Mouse (Mus musculus) kidney, postnatal 36 days (tissue): ENCODE measurements around the gene Zbtb20.
A peak's percentile ranks its signal among the peaks of the same experiment; 100 is the strongest.

Experiments used
- DNase-seq, 2 experiments: peaks; one replicate each; pipeline ENCODE4 v3.0.0; 2021 to 2022; ENCODE audit warnings: mixed read lengths in 2 of 2

Gene Zbtb20

DNA sequence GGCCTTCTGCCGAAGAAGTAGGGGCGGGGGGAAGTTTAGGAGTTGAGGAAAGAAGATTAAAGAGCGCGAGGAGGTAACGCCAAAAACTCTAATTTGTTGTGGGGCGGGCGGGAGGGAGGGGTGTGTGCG lies at the start of gene Zbtb20:
TSS of gene Zbtb20 (plus strand) at position 30 of the 129 bp plus-strand sequence.
- no peak for DNase-seq

DNA sequence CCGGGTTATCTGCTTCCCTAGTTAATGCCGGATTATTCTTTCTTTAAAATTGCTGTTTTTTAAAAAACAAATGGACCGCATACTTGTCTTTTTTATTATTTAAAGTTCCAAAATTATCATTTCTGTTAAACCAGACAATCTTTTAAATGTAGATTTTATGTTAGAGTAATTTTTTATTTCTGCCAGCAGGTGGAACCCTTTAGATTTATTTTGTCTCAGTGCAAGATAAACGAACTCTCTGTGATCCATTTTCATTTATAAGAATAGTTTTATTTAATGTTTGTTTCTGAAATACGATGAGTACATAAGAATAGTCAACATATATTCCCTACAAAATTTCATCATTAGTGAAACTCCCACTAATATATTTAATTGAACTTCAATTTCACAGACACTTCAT lies 39.7 kb upstream of the Zbtb20 start:
- DNase-seq, result peak in 1 of 2 experiments; percentile 14

DNA sequence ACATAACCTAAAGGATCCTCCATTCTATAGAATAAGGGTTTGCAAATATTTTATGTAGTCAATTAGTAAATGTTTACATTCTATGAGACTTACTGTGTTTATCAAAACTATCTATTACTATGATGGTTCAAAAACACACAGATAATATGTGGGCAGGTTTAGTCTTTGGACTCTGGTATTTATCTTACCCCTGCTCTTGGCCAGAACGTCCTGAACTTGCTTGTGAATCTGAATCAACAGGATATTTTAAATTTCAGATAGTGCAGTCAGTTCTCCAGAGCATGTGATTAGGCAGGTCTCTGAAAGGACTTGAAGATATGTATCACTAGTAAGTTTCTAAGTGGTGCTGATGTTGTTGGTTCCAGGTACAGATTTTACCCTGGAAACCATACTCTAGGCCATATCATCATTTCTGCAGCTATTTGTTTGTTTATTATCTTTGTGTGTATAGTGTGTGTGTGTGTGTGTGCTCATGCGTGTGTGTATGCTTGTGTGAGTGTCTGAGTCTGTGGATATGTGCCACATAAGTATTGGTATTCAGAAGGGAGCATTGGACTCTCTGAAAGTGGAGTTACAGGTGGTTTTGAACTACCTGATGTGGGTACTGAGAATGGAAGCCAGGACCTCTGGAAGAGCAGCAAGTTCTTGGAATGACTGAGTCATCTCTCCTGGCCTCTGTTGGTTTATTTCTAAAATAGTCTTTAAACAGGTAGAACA lies 39.1 kb upstream of the Zbtb20 start:
- DNase-seq, result no peak

DNA sequence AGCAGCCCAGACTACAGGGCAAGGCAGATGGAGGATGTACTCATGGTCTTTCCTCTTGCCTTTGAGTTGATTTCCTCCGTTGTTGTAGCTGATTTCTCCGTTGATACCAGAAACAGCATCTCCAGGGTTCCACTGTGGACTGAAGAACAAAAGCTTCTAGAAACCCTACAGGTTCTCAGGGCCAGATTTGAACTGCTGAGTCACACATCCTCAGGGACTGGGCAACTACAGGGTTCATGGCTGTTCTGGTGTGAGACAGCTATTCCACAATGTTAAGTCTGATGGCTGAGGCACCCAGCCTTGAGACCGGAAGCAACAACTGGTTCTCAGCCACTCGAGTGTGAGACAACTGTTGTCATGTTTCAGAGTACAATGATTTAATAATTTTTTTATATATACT lies 37.5 kb upstream of the Zbtb20 start:
- DNase-seq, result no peak

DNA sequence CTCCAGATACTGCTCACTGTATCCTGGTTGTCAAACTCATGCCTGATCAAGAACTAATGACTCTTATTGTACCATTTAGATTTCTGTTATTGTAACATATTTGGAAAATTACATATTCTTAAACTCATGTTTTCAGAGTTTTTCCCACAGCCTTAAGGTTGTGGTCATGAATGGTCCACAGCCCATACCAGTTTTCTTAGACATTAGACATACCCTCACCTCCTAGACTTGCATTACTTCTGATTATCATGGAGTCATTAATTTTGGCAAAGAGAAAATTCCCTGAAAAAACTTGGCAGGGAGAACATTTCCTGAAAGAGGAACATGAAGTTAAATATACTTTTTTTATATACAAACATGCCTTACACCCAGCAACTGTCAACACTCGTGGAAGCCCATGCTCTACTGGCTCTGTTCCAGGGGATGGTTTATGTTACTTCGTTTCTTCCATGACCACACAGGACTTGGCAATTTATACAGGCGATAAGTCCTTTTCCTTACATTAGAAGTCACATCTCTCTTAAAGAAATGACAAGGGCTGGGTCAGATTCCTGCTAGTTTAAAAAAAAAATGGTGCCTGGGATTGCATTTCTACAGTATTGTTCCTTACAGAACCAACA lies 18.0 kb upstream of the Zbtb20 start:
- DNase-seq, result no peak

DNA sequence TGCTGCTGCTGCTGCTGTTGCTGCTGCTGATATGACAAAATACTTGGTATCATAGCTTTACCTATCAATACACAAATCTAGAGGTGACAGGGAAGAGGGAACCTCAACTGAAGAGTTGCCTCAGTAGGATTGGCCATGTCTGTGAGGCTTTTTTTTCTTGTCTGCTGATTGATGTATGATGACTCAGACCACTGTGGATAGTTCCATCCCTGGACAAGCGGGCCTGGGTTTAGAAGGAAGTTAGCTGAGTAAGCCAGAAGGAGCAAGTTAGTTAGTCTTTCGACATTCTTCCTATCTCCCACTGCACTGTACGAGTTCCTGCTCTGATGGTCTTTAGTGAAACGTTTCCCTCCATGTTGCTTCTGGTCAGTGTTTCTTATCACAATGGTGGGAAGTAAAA lies 16.4 kb upstream of the Zbtb20 start:
- no peak for DNase-seq

DNA sequence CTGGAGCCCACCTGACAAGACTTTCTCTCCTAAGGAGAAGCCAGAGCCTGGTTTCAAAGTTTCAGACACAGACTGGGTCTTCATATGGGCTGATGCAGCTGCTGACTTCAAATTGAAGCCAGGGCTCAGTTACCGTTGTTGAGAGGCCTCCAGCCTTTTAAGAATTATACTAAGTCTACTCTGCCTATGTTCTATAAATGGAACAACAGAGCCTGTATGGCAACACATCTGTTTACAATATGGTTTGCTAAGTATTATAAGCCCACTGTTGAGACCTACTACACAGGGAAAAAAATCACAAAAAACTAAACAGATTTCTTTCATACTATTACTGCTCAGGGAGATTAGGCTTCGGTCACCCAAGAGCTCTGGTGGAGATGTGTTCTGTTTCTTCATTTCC lies 12.4 kb upstream of the Zbtb20 start:
- DNase-seq, result no peak

DNA sequence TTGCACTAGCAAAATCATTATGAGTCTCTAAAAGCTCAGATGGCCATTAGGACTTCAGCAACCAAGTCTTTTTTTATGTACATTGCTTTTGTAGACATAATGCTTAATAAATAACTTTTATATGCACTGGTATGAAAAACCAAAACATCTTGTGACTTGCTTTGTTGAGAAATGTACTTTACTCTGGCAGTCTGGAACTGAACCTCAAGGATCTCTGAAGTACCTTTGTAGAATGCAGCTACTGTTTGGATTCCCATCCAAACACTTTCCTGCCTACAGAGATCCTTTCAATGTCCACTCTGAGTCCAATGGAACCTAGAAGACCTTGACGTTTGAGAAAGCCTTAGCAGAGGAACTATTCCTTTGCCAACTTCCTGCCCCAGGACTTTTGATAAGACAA lies 9.6 kb upstream of the Zbtb20 start:
- DNase-seq, result no peak

DNA sequence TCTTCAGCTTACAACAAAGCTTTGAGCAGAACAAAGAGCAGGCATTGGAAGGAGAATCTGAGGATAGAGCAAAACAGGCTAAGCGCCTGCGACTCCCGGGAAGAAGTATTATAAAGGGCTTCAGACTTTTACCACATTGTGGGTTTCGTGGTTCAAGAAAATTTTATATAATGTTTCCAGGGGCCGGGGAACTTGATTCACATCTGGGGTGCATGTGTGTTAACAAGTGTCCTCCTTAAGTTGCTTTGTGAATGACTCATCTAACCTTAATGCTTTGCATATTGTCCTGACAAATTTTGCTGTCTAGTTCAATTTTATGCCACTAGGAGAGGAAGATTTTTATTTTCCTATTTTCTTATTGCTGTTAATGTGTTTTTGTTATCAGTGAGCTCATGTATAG lies 3.6 kb upstream of the Zbtb20 start:
- DNase-seq, result no peak

DNA sequence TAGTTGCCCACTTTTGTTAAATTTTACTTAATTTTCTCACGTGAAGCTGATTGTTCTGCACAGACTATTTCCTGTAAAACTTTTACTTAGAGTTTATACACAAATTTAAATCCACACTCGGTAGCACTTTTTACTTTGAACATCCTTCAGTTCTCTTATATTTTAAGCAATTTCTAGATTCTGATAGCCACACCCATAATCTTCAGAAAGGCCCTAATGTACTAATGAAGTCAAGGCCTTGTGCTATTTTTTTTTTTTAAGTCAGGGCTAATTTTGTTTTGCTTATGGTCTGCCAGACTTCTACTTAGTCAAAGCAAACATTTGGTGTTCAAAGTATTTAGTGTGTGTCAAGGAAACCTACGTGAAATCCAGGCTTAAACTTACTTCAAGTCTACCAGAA lies 1.7 kb upstream of the Zbtb20 start:
- no peak for DNase-seq

DNA sequence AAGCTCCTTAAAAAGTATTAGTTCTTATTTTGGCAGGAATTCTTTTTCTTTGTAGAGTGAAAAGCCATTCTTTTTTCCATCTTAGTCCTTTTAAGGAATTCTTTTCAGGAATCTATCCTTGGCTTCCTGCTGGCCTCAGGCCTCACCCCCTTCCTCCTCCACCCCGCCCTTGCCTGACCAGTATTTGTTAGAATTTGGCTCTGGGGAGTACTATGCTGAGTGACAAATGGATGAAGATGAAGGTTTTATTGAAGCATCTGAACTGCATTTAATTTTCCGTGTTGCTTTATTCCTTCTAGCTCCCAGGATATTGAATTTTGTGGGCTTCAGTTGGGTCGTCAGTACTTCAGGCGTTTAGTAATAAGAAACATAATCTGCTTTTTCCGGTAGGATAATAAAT lies 1.2 kb upstream of the Zbtb20 start:
- peak; percentile 54 to 62 for DNase-seq

DNA sequence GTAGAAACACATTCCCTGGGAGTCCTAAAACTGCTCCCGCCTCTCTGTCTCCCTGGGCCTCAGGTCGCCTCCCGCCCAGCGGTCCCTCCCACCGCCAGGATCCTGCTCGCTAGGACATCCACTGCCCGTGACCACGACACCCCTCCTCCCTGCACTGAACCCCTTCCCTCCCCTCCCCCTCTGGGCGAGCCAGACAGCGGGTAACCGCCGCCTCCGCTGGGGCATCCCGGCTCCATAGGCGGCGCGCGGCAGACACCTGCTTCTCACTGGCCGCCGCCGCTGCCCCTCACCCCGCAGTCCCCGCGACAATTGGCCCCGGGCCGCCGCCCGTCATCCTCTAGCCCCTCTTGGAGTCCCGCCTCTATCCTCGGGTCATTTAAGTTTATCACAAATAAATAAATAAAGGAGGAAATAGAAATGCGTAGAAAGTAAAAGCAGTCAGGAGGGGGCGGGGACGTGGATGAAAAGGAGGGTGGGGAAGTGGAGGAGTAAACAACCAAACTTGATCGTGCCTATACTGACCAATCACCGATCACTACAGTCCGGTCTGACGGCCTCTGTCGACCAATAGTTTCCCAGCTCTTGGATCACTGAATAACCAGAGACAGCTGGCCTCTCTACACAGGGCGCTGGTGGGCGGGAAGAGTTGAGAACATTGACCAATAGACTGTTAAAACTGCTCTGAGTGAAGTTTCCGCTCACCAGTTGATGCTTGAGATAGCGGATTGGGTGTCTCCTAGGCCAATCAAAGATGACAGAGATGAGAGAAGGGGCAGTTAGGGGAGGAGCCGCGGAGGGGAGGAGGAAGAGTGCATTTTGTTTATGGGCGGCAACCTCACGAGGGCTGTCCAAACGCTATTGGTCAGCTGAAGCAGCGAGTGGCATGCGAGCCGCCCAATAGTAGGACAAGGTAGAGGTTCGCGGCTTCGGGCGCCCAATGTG lies 500 bp upstream of the Zbtb20 start:
- DNase-seq, result peak; percentile 99 to 100

DNA sequence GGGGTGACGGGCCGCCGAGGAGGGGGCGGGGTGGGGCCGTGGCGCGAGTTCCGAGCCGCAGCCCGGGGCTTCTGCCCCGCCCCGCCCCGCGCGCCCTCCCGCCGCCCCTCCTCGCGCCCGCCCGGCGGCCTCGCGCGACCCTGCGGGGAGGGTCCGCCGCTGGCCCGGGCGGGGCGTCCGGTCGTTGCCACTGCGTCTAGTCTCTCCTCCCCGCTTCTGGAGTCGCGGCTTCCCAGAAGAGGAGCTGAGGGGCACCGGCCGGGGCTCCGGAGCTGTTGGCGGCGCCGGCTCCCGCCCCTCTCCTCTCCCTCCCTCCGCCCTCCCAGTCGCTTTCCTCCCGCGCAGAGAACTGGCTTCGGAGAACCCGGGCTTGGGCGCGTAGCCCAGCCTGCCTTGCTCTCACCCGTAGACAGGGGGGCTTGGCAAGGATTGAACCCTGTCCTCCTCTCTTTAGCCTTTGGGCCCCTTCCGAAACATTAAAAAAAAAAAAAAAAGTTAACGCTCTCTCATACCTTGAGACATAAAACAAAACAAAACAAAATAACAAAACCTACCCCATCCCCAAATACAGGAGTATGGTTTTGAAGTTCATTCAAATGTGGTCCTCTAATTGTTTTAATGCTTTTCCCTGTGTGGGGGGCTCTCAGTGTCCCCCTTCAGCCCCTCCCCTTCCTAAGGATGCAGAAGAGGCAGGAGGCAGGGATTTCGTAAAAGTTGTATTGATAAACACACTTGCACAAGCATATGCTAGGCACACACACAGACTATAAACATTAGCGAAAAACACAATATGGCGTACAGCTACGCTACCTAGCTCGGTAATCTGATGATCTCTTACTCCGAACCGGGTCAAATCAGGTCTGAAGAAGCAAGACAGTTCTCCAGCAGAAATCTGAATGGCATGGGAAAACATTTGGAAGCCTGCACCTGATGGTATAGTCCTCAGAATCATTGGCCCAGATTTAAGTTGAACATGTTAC lies 630 bp downstream of the Zbtb20 start:
- peak; percentile 86 to 89 for DNase-seq

DNA sequence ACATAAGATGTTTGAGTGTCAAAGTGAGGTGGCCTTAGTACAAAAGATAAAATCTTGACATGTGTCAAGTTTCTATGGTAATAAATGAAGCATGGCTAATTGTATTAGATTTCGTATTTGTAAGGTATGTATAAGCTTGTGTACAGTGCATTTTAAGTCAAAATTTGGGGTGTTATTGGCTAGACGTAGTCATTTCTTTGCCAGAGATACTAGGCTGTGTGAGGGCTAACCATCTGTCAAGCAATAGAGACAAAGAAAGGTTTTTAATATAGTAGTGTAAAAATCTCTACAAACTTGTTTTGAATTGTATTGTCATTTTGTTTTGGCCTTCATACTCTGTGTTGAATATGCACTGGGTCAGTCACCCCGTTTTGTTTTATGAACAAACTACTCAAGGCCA lies 4.4 kb downstream of the Zbtb20 start:
- DNase-seq, result no peak

DNA sequence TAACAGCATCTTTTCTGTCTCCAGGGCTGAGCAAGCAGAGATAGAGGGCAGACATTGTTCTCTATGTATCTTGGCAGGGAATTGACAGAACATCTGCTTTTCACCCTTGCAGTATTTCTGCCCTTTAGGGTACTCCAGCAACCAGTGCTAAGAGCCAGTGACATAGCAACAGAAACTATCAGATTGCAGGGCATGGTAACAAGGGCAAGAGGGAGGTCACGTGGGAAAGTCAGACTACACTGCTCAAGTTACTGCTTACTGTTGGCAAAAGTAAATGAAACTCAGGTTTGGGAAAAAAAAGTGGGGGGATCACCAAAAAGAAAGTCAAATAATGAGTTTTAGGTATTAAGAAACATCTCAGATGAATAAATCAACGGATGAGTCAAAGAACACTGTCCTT lies 9.9 kb downstream of the Zbtb20 start:
- DNase-seq, result no peak

DNA sequence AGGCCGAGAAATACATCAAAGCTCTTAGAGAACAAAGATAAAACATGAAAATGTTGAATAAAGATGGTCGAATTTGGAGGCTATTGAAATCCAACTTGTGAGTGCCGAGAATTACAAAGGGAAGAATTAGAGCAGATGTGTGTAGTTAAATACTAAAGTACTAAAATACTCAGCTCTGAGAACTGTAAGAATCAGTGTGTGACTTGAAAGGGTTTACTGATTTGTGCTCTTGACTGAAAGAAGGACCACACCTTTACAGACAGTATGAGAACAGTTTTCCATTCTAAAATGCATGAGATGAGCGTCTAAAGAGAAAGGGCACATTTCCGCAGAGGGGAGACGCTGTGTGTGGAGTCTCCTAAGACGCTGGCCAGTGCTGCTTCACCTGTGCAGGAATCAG lies 10.3 kb downstream of the Zbtb20 start:
- DNase-seq, result no peak

DNA sequence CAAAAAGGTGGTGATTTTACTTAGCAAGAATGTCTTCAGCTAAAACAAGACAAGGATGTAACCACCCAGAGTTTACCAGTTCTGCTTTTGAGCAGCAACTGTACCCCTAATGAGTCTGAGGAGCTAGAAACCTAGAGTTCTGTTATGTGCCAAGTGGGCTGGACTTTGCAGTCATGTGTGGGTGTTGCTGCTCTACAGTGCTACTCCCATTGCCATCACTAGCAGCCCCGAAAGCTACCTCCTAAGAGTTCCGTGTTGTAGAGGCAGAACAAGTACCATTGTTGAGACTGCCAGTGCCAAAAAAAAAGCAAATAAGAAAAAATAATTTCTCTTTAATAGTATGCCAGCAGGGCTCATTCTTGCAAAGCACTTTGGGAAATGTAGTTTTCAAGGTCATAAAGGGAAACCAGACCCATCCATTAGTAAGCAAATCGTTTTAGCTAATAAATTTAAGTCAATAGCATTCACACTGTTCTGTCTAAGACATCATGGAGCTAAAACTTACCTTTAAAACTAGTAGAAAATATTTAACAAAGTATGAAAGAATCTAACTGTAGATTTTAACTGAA lies 21.5 kb downstream of the Zbtb20 start:
- DNase-seq, result peak; percentile 37 to 54

DNA sequence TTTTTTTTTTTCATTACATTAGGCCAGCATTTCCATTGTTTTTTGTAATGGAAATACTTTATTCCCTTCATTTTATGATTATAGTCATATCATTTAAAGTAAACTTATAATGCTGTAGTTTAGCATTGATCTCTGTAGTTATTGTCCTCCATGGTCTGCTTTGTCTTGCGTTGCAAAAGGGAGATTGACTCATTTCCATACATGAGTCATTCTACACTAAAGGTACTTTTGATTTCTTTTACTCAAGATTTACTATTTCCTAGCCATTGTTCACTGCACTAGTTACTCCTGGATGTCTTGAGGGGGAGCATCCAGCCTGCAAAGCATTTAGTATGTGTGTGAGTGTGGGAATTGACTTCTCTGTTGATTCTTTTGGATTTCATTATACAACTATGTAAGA lies 24.6 kb downstream of the Zbtb20 start:
- DNase-seq, result no peak

DNA sequence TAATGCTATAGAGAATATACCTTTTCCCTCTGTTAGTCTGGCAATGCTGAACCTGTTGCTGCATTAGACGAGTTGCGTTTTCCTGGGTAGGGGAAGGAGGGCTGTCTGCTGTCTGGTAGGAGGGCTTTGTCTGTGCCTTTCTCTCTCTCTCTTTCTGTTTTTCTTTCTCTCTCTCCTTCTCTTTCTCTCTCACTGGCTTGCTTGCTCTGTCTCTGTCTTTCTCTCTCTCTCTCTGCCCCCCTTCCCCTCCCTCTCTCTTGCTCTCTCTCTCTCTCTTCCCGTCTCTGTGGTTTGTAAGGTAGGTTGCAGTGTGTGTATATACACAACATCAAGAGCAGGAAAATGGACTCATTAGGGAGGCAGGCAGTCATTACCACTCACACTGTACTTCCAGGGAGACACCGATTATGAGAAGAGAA lies 31.6 kb downstream of the Zbtb20 start:
- DNase-seq, result peak; percentile 60 to 75

DNA sequence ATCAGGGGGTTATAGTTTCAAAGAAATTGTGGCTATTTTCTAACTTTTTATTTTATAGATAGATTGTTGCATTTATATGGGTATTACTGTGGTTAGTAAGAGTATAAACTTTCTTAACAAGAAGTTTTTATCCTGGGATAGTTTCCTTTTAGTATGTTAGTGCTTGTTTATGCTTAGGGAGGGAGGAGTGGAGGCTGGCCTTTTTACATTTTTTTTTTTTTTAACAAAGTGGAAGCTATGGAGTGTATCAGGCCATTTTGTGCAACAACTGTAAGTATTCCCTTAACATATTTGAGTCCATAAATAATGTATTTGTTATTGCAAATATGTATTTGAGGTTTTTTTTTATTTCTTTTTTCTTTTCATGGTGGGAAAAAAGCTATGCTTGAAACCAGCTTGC lies 32.7 kb downstream of the Zbtb20 start:
- DNase-seq, result no peak

DNA sequence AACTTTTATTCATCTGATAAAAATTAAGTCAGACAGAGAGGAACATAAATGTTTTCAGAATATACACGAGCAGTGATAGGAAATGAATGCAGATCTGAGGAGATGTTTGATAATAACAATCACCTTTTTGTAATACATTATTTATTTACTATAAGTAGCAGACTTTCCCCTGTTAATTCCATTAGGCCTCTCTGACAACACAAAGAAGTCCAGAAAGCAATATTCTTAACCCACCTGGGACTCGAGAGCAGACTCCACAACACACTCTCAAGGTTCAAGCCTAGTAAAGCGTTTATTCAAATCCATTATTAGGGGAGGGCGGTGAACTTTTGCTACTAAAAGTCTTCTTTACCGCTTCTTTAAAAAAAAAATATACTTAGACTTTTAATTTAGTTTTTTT lies 33.2 kb downstream of the Zbtb20 start:
- peak in 1 of 2 experiments; percentile 16 for DNase-seq

DNA sequence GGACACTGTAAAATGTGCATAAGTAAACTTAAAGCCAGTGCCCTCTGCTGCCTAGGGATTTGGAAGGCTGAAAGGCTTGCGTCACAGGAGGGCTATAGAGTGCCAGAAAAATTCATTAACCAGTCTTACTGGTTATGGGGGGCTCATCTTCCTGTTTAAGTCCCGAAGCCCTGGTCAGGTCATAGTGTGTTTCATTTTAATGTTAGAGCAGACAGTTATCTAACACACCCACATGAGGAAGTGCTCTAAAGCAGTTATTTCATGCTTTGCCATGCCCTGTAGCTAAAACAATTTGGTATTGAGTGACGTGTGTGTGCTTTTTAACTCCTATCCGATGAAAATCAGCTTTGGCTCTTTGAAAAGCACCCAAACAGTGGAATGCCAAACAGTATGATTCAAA lies 34.3 kb downstream of the Zbtb20 start:
- DNase-seq, result peak; percentile 15 to 22

DNA sequence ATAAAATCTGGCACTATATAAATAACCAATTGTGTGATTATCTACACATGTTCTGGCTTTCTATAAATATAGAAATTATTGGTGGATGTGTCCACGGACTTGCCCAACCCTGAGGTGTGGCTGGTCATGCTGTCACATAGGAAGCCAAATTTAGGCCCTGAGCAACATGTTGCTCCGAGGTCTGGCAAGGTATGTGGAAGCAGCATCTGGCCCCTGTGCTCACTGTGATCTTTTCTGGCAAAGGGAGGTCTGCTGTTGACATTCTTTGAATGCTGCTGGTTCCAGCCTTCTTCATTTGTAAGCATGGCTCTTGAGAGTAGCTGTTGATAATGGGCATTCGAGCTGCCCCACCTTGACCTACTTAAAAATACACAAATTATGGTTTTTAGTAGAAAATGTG lies 35.0 kb downstream of the Zbtb20 start:
- peak; percentile 15 to 21 for DNase-seq
